ENCODE assay signal across 7 mouse cellular contexts in the genomic region with DNA sequence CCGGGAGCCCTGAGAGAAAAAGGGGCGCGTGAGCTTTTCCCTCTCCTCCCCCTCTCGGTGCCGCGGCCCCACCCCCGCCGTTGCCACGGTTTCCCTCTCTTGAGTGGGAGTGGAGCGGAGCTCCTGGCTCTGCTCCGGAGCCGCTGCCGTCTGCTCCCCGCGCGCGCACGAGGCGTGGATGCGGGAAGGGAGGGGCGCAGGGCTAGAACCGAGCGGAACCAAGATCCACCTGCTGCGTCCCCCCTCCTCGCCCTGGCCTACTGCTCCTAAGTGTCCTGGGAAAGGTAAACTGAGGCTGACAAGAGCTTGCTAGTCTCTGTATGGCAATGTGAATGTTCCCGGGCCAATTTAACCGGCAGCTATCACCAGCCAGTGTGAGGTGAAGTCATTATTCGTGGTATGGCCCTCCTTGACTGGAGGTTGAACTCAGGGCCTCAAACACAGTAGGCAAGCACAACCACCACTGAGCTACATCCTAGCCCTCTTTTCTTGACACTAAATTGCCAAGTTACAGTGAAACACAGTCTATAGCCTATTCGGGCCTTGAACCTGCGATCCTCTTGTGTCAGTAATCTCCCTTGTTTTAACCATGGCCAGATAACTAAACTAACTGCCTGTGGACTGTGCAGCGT. TPM values are rescaled to one million over a fixed set of nuclear protein-coding genes. Genes with fewer than 3 reads are reported as not detected.
A peak's percentile ranks its signal among the peaks of the same experiment; 100 is the strongest.
DNase-seq lines count a peak whose midpoint lies in the region; ATAC-seq and TF ChIP-seq lines count a peak whose summit lies in the region.

No protein-coding gene starts in this region.

- H3K4me3 ChIP-seq in liver, adult 2 months (ENCODE audit: insufficient read depth, low read depth, low read length), result peak overlapping the region; percentile 82
- peak overlapping the region; percentile 59 for H3K4me3 ChIP-seq in forebrain, embryonic 11.5 days (ENCODE audit: low read depth, low read length)
- H3K4me3 ChIP-seq in intestine, postnatal 0 days (ENCODE audit: low read depth, low read length), result peak overlapping the region; percentile 64

- TF ChIP-seq CTCF in liver, adult 2 months (IDR thresholded peaks at IDR 0.05; ENCODE audit: low read depth, low read length), result no peak
- no peak for TF ChIP-seq CTCF in intestine, postnatal 0 days (IDR thresholded peaks at IDR 0.05; ENCODE audit: low read depth)

- H3K4me1 ChIP-seq in liver, adult 2 months (ENCODE audit: control insufficient read depth, insufficient read depth, low read length), result peaks cover 14% of the 10 kb centered on the region; the same call in 1 of the 2 replicates
- H3K4me1 ChIP-seq in forebrain, embryonic 11.5 days (replicated peaks; ENCODE audit: control insufficient read depth, insufficient read depth, low read length), result peaks cover 22% of the 10 kb centered on the region
- peaks cover 7% of the 10 kb centered on the region; the same call in 1 of the 2 replicates for H3K4me1 ChIP-seq in intestine, postnatal 0 days (replicated peaks; ENCODE audit: control insufficient read depth, insufficient read depth, low read length)

- H3K27ac ChIP-seq in liver, adult 2 months (replicated peaks; ENCODE audit: insufficient read depth, low read depth, low read length), result no peak overlapping the region
- H3K27ac ChIP-seq in forebrain, embryonic 11.5 days (ENCODE audit: low read depth, low read length), result no peak overlapping the region
- H3K27ac ChIP-seq in intestine, postnatal 0 days (ENCODE audit: low read depth, low read length), result peak overlapping the region; percentile 97

- H3K27me3 ChIP-seq in liver, adult 2 months (ENCODE audit: control insufficient read depth, insufficient read depth, low read length), result peaks cover 8% of the 10 kb centered on the region
- H3K27me3 ChIP-seq in forebrain, embryonic 11.5 days (ENCODE audit: control insufficient read depth, insufficient read depth, low read length), result peaks cover 27% of the 10 kb centered on the region
- no peaks in the 10 kb centered on the region for H3K27me3 ChIP-seq in intestine, postnatal 0 days (replicated peaks; ENCODE audit: control insufficient read depth, insufficient read depth, low read length)
- H3K27me3 ChIP-seq in splenic B cell, adult 2 months (ENCODE audit: control insufficient read depth, insufficient read depth, low read length, poor library complexity, severe bottlenecking), result no peaks in the 10 kb centered on the region

- DNase-seq in liver, adult 2 months (ENCODE audit: extremely low read depth, low read depth, low spot score), result no peak
- no peak for DNase-seq in liver
- no peak for DNase-seq in forebrain, embryonic 11.5 days (ENCODE audit: low spot score)
- DNase-seq in lung, postnatal 10 days, result peak; percentile 30
- peak; percentile 17 for DNase-seq in splenic B cell, adult 2 months (ENCODE audit: low read depth, low spot score)
- no peak for DNase-seq in adrenal gland, postnatal 25 days

- H3K4me2 ChIP-seq in forebrain, embryonic 11.5 days (ENCODE audit: low read depth, low read length, severe bottlenecking), result peak overlapping the region; percentile 98
- H3K4me2 ChIP-seq in intestine, postnatal 0 days (replicated peaks; ENCODE audit: low read depth), result peak overlapping the region; percentile 100

- no peaks in the 10 kb centered on the region for H3K36me3 ChIP-seq in liver, adult 2 months (ENCODE audit: control insufficient read depth, insufficient read depth, low read length)
- no peaks in the 10 kb centered on the region for H3K36me3 ChIP-seq in forebrain, embryonic 11.5 days (ENCODE audit: control insufficient read depth, insufficient read depth, low read length)
- H3K36me3 ChIP-seq in intestine, postnatal 0 days (ENCODE audit: control insufficient read depth, insufficient read depth), result no peaks in the 10 kb centered on the region
- no peaks in the 10 kb centered on the region for H3K36me3 ChIP-seq in splenic B cell, adult 2 months (ENCODE audit: control insufficient read depth, insufficient read depth, low read length, poor library complexity, severe bottlenecking)

- H3K9me3 ChIP-seq in forebrain, embryonic 11.5 days (ENCODE audit: control insufficient read depth, low read length), result no peaks in the 10 kb centered on the region
- no peaks in the 10 kb centered on the region for H3K9me3 ChIP-seq in intestine, postnatal 0 days (ENCODE audit: control insufficient read depth)

- no peak for TF ChIP-seq POLR2A in liver, adult 2 months (IDR thresholded peaks at IDR 0.05; ENCODE audit: extremely low read depth, insufficient read depth, low read length)

- 16% methylated on average over 30 of the region's 31 CpGs for WGBS in liver, adult 2 months
- WGBS in forebrain, embryonic 11.5 days, result 9% methylated on average over 30 of the region's 31 CpGs
- WGBS in intestine, postnatal 0 days, result 7% methylated on average over 21 of the region's 31 CpGs

- no peaks in the 10 kb centered on the region for H3K79me2 ChIP-seq in liver, adult 2 months (ENCODE audit: control insufficient read depth, insufficient read depth, low read length)

- H3K9ac ChIP-seq in liver, adult 2 months (ENCODE audit: low read depth, low read length), result peak overlapping the region; percentile 84
- H3K9ac ChIP-seq in forebrain, embryonic 11.5 days (ENCODE audit: low read length), result no peak overlapping the region; the same call in 1 of the 2 replicates
- H3K9ac ChIP-seq in intestine, postnatal 0 days (ENCODE audit: low read depth, low read length), result peak overlapping the region; percentile 65

- no peak for ATAC-seq in forebrain, embryonic 11.5 days (replicated peaks; ENCODE audit: low FRiP score)
- ATAC-seq in intestine, postnatal 0 days, result no peak

RNA-seq across cellular contexts. Expression of a gene that starts 1.2 kb away (rescaled TPM):
- 0.65 and 1.8 TPM in 2 replicates for total RNA-seq in liver, adult 2 months (2014; rRNA removed)
- 1.7 and 3.6 TPM in 2 replicates for polyA plus RNA-seq in liver, adult 2 months (2012; rRNA removed)
- 1.5 and 1.6 TPM in 2 replicates for polyA plus RNA-seq in forebrain, embryonic 11.5 days (2014; fragmentation: Nextera tagmentation; extraction: Ambion mirVana)
- 5.3 and 6.2 TPM in 2 replicates for polyA plus RNA-seq in intestine, postnatal 0 days (2015; fragmentation: Nextera tagmentation; extraction: Ambion mirVana)
- 2.9 and 3.2 TPM in 2 replicates for total RNA-seq in adrenal gland, postnatal 25 days (2021)

RNA-seq across cellular contexts. Expression of a gene that starts 16.9 kb away (rescaled TPM):
- total RNA-seq in liver, adult 2 months (2014; rRNA removed), result 0.07 TPM in 1 of 2 replicates, not detected in the other
- polyA plus RNA-seq in liver, adult 2 months (2012; rRNA removed), result 0.10 and 0.66 TPM in 2 replicates
- 0.11 and 0.19 TPM in 2 replicates for polyA plus RNA-seq in forebrain, embryonic 11.5 days (2014; fragmentation: Nextera tagmentation; extraction: Ambion mirVana)
- polyA plus RNA-seq in intestine, postnatal 0 days (2015; fragmentation: Nextera tagmentation; extraction: Ambion mirVana), result 1.5 and 1.6 TPM in 2 replicates
- total RNA-seq in adrenal gland, postnatal 25 days (2021), result 1.5 and 1.7 TPM in 2 replicates

RNA-seq across cellular contexts. Expression of a gene that starts 44.0 kb away (rescaled TPM):
- 2.4 and 3.3 TPM in 2 replicates for total RNA-seq in liver, adult 2 months (2014; rRNA removed)
- 6.2 and 10.5 TPM in 2 replicates for polyA plus RNA-seq in liver, adult 2 months (2012; rRNA removed)
- 38.1 and 40.3 TPM in 2 replicates for polyA plus RNA-seq in forebrain, embryonic 11.5 days (2014; fragmentation: Nextera tagmentation; extraction: Ambion mirVana)
- polyA plus RNA-seq in intestine, postnatal 0 days (2015; fragmentation: Nextera tagmentation; extraction: Ambion mirVana), result 8.2 and 10.7 TPM in 2 replicates
- total RNA-seq in adrenal gland, postnatal 25 days (2021), result 20.7 and 26.8 TPM in 2 replicates

RNA-seq across cellular contexts. Expression of a gene that starts 54.2 kb away (rescaled TPM):
- 0.18 and 0.34 TPM in 2 replicates for total RNA-seq in liver, adult 2 months (2014; rRNA removed)
- polyA plus RNA-seq in liver, adult 2 months (2012; rRNA removed), result 0.14 and 0.39 TPM in 2 replicates
- 27.7 and 29.8 TPM in 2 replicates for polyA plus RNA-seq in forebrain, embryonic 11.5 days (2014; fragmentation: Nextera tagmentation; extraction: Ambion mirVana)
- polyA plus RNA-seq in intestine, postnatal 0 days (2015; fragmentation: Nextera tagmentation; extraction: Ambion mirVana), result 4.5 and 5.6 TPM in 2 replicates
- total RNA-seq in adrenal gland, postnatal 25 days (2021), result 4.5 and 7.2 TPM in 2 replicates

Comparison
In these comparisons a context has a peak if more than half of its experiments do, and no peak if none do; other contexts are left out.
1. DNase-seq: peak in lung, postnatal 10 days (single experiment) and splenic B cell, adult 2 months (single experiment); none in liver, adult 2 months (single experiment), liver (single experiment), forebrain, embryonic 11.5 days (single experiment) and adrenal gland, postnatal 25 days (single experiment).
2. Peak in every context shown above with its lines, with median percentiles within 50 percentile points of each other: H3K4me3 ChIP-seq.